Mouse (Mus musculus) olfactory bulb, adult 2 months (tissue): Measurements from ENCODE around the gene Nemp2. TPM values are rescaled to one million over a fixed set of nuclear protein-coding genes. Genes with fewer than 3 reads are reported as not detected.

Source experiments
- H3K27ac ChIP-seq: fragments of 200-500 bp; 2 replicates; pipeline ENCODE4 v1.5.1; 2012; ENCODE audit warnings: low read depth, low read length; ENCODE audit not compliant: insufficient read depth
- H3K4me1 ChIP-seq: fragments of 200-500 bp; 2 replicates; pipeline ENCODE4 v1.6.1; 2012; ENCODE audit warnings: low read length; ENCODE audit not compliant: control insufficient read depth, insufficient read depth
- H3K4me3 ChIP-seq: fragments of 200-500 bp; 2 replicates; pipeline ENCODE4 v1.5.1; 2012; ENCODE audit warnings: mild to moderate bottlenecking, low read depth, low read length, moderate library complexity; ENCODE audit not compliant: insufficient read depth
- CTCF ChIP-seq: fragments of 200-500 bp; IDR thresholded peaks from 2 replicates; pipeline ENCODE4 v1.5.1; 2012; ENCODE audit warnings: low read depth, mild to moderate bottlenecking, low read length, moderate library complexity; ENCODE audit not compliant: insufficient read depth
- POLR2A ChIP-seq: fragments of 200-500 bp; IDR thresholded peaks from 2 replicates; pipeline ENCODE4 v1.6.1; 2012; ENCODE audit warnings: mild to moderate bottlenecking, low read depth, low read length, moderate library complexity; ENCODE audit not compliant: insufficient read depth
- WGBS: fragments of 180-500 bp; shearing (Covaris S2); methylation state at CpG from one replicate; pipeline ENCODE4 v1.1.7; 2018; 5-methylcytosine and 5-hydroxymethylcytosine counted together
- polyA plus RNA-seq: library from polyadenylated mRNA; stranded (reverse); fragments of >200 nt; gene quantifications from 2 replicates; pipeline ENCODE4 v1.2.4, GENCODE M21; 2012; ENCODE audit warnings: low replicate concordance; ENCODE audit not compliant: missing spikeins, insufficient read depth, insufficient read length

The Nemp2 gene
- polyA plus RNA-seq, result not detected in 2 replicates

- Histone ChIP-seq H3K4me3 (peak within 1 kb of the TSS; percentile 94), H3K27ac (peak within 1 kb of the TSS; percentile 84), H3K4me1 (no peaks in the 10 kb centered on the region)
- peak; percentile 55; the same call in 1 of the 2 replicates for TF ChIP-seq POLR2A
- peak; percentile 86 for TF ChIP-seq CTCF
- under 1% methylated on average over 44 of the region's 44 CpGs for WGBS
These were observed at the start of gene Nemp2 for GRCm38 (mm10) chr1:52630248-52630936. Nemp2 (plus strand) TSS chr1:52630703.

- H3K27ac ChIP-seq, result no peak overlapping the region
- no peak for TF ChIP-seq CTCF
- TF ChIP-seq POLR2A, result no peak
- 80% methylated on average over 6 of the region's 6 CpGs for WGBS
- H3K4me3 ChIP-seq, result no peak overlapping the region
- peaks cover 7% of the 10 kb centered on the region for H3K4me1 ChIP-seq
These were observed 48.8 kb upstream of the Nemp2 start for GRCm38 (mm10) chr1:52581744-52582143.

GRCm38 (mm10) chr1:52582866-52583265 lies 47.6 kb upstream of the Nemp2 start:
- Histone ChIP-seq H3K4me1 (peaks cover 7% of the 10 kb centered on the region), H3K27ac (no peak overlapping the region), H3K4me3 (no peak overlapping the region)
- TF ChIP-seq CTCF (no peak), POLR2A (no peak)
- 96% methylated on average over 1 of the region's 1 CpGs for WGBS

GRCm38 (mm10) chr1:52596982-52597646 lies 33.4 kb upstream of the Nemp2 start:
- Histone ChIP-seq H3K4me1 (peaks cover 14% of the 10 kb centered on the region), H3K27ac (no peak overlapping the region), H3K4me3 (no peak overlapping the region)
- WGBS, result 37% methylated on average over 11 of the region's 11 CpGs
- TF ChIP-seq POLR2A (no peak), CTCF (no peak)

- Histone ChIP-seq H3K4me3 (no peak overlapping the region), H3K27ac (no peak overlapping the region), H3K4me1 (peaks cover 14% of the 10 kb centered on the region)
- no peak for TF ChIP-seq CTCF
- TF ChIP-seq POLR2A, result no peak
- 14% methylated on average over 11 of the region's 11 CpGs for WGBS
These were observed 32.7 kb upstream of the Nemp2 start for GRCm38 (mm10) chr1:52597761-52598160.

- TF ChIP-seq CTCF, result no peak
- no peak for TF ChIP-seq POLR2A
- no peak overlapping the region for H3K27ac ChIP-seq
- 47% methylated on average over 4 of the region's 4 CpGs for WGBS
These were observed 32.1 kb upstream of the Nemp2 start for GRCm38 (mm10) chr1:52598361-52598760.

GRCm38 (mm10) chr1:52601496-52601895 lies 29.0 kb upstream of the Nemp2 start:
- 84% methylated on average over 3 of the region's 3 CpGs for WGBS
- Histone ChIP-seq H3K27ac (no peak overlapping the region), H3K4me1 (peaks cover 14% of the 10 kb centered on the region), H3K4me3 (no peak overlapping the region)
- TF ChIP-seq POLR2A, result no peak
- TF ChIP-seq CTCF, result no peak

More at GRCm38 (mm10) chr1:52598361-52598760, 32.1 kb upstream of the Nemp2 start:
- Histone ChIP-seq H3K4me1 (peaks cover 14% of the 10 kb centered on the region), H3K4me3 (no peak overlapping the region)

GRCm38 (mm10) chr1:52607700-52608099 lies 22.8 kb upstream of the Nemp2 start:
- H3K4me1 ChIP-seq, result no peaks in the 10 kb centered on the region
- TF ChIP-seq CTCF (no peak), POLR2A (no peak)
- WGBS, result 98% methylated on average over 1 of the region's 1 CpGs

GRCm38 (mm10) chr1:52608486-52608885 lies 22.0 kb upstream of the Nemp2 start:
- TF ChIP-seq POLR2A, result no peak
- no peak for TF ChIP-seq CTCF
- no peak overlapping the region for H3K27ac ChIP-seq
- 92% methylated on average over 4 of the region's 4 CpGs for WGBS
- no peaks in the 10 kb centered on the region for H3K4me1 ChIP-seq
- no peak overlapping the region for H3K4me3 ChIP-seq

More at GRCm38 (mm10) chr1:52607700-52608099, 22.8 kb upstream of the Nemp2 start:
- no peak overlapping the region for H3K27ac ChIP-seq
- no peak overlapping the region for H3K4me3 ChIP-seq
